Mouse (Mus musculus) olfactory bulb, adult 2 months (tissue): ENCODE results near the gene Gucd1.

Source experiments
- CTCF ChIP-seq: fragments of 200-500 bp; IDR thresholded peaks from 2 replicates; pipeline ENCODE4 v1.5.1; 2012; ENCODE audit warnings: low read depth, mild to moderate bottlenecking, low read length, moderate library complexity; ENCODE audit not compliant: insufficient read depth
- POLR2A ChIP-seq: fragments of 200-500 bp; IDR thresholded peaks from 2 replicates; pipeline ENCODE4 v1.6.1; 2012; ENCODE audit warnings: mild to moderate bottlenecking, low read depth, low read length, moderate library complexity; ENCODE audit not compliant: insufficient read depth

DNA sequence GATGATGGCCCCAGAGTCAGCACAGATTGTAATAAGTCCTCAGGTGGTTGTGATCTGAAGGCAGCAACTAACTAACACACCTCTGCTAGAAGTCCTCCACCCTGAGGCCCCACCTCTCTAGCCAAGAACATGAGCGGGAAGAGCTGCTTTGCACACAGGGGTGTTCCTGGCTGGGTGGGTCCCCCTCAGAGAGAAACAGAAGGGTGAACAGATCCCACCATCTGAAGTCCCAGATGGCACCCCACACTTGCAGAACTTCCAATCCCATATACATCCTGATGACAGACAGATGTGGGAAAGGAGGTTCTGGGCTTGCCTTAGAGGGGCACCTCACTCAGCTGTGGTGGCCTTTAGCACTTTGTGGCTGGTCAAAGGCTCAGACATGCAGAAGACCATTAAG, 80.5 kb downstream of the Gucd1 start:
- TF ChIP-seq CTCF, result no peak
- TF ChIP-seq POLR2A, result no peak
